Mouse (Mus musculus) G1E (cell line): ENCODE results near the gene Gm36176.

Experiments used
- CTCF ChIP-seq: IDR thresholded peaks from 2 replicates; pipeline ENCODE4 v1.5.1; 2012; ENCODE audit warnings: low read depth, low read length, inconsistent platforms, mixed read lengths
- GATA1 ChIP-seq: IDR thresholded peaks from 2 replicates; pipeline ENCODE4 v1.6.1; 2012; ENCODE audit warnings: borderline replicate concordance, low read length, inconsistent platforms, mixed read lengths
- GATA2 ChIP-seq: IDR thresholded peaks from 2 replicates; pipeline ENCODE4 v1.6.1; 2012; ENCODE audit warnings: low read depth, low read length, inconsistent platforms, borderline replicate concordance
- POLR2AphosphoS5 ChIP-seq: IDR thresholded peaks from 2 replicates; pipeline ENCODE4 v1.6.1; 2012; ENCODE audit warnings: low read depth, low read length, inconsistent platforms; ENCODE audit not compliant: insufficient replicate concordance
- TAL1 ChIP-seq: conservative IDR thresholded peaks from 2 replicates; pipeline ENCODE4 v1.6.1; 2012; ENCODE audit warnings: low read depth, low read length, inconsistent platforms, mixed read lengths

GRCm38 (mm10) chr10:77869651-77870050 is 23.0 kb downstream of the Gm36176 start:
- no peak for TF ChIP-seq CTCF
- TF ChIP-seq GATA1, result no peak
- no peak for TF ChIP-seq POLR2AphosphoS5
- no peak for TF ChIP-seq TAL1
- no peak for TF ChIP-seq GATA2
